Mouse (Mus musculus): ENCODE measurements around the gene Slc25a47. TPM values are rescaled to one million over a fixed set of nuclear protein-coding genes. Genes with fewer than 3 reads are reported as not detected.

Slc25a47 gene
- total RNA-seq (2021), result 1 to 10 TPM; 9.2 to 9.6 TPM
- long read RNA-seq, experiment 1, partial matches to known transcripts, result 0 of 1 reads
- long read RNA-seq, experiment 1, other reads (novel, unspliced or antisense), result 1 of 1 reads
- long read RNA-seq, experiment 2, partial matches to known transcripts, result 1 of 8 reads
- long read RNA-seq, experiment 2, other reads (novel, unspliced or antisense), result 7 of 8 reads

GRCm38 (mm10) chr12:108835840-108836409, at the start of gene Slc25a47, which contains the start of gene Slc25a29:
Gene Slc25a47 (plus strand): TSS chr12:108836046.
Gene Slc25a29 (minus strand): TSS chr12:108835883.
- H3K27ac ChIP-seq, result peak within 1 kb of the TSS; percentile 89
- peak; percentile 45 for TF ChIP-seq CTCF (conservative IDR thresholded peaks at IDR 0.05)
- H3K4me3 ChIP-seq, result peak within 1 kb of the TSS; percentile 66
- DNase-seq (ENCODE audit: low spot score in 2 of 2), result peak; percentile 97

GRCm38 (mm10) chr12:108787329-108787728, 48.5 kb upstream of the Slc25a47 start:
- H3K4me3 ChIP-seq, result no peak overlapping the region
- DNase-seq (ENCODE audit: low spot score in 2 of 2), result no peak
- no peak overlapping the region for H3K27ac ChIP-seq
- TF ChIP-seq CTCF (conservative IDR thresholded peaks at IDR 0.05), result no peak

DNA sequence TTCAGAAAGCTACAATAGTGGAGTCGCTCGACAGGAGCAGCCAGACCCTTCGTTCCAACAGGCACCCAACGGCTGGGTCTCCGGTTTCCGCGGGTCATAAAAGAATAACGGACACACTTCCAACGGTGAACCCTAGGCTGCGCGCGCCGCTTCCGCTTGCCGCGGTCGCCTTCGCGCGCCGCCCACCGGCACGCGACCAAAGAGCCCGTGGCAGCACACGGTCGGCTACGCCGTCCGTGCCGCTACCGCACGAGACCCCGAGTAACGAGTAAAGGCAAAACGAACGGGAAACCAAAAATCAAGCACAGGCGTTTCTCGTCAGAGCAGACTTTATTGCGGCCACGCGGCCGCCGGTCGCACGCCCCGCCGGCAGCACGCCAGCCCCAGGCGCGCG, 43.7 kb upstream of the Slc25a47 start:
- DNase-seq (ENCODE audit: low spot score in 2 of 2), result peak; percentile 75 to 82

GRCm38 (mm10) chr12:108792546-108793452, 43.0 kb upstream of the Slc25a47 start, which contains the start of gene Yy1:
Gene Yy1 (plus strand): TSS chr12:108792973.
- TF ChIP-seq CTCF (conservative IDR thresholded peaks at IDR 0.05), result no peak
- peak within 1 kb of the TSS; percentile 97 for H3K27ac ChIP-seq
- peak; percentile 97 to 98 for DNase-seq (ENCODE audit: low spot score in 2 of 2)

More for the DNA sequence above, 43.7 kb upstream of the Slc25a47 start:
- peak overlapping the region; percentile 97 for H3K27ac ChIP-seq
- peak; percentile 41 for TF ChIP-seq CTCF (conservative IDR thresholded peaks at IDR 0.05)
- peak overlapping the region; percentile 93 for H3K4me3 ChIP-seq

GRCm38 (mm10) chr12:108793453-108793941, 42.3 kb upstream of the Slc25a47 start:
- TF ChIP-seq CTCF (conservative IDR thresholded peaks at IDR 0.05), result no peak
- Histone ChIP-seq H3K4me3 (peak overlapping the region; percentile 60), H3K27ac (peak overlapping the region; percentile 97)
- DNase-seq (ENCODE audit: low spot score in 2 of 2), result peak in 1 of 2 experiments; percentile 25

More at GRCm38 (mm10) chr12:108792546-108793452, 43.0 kb upstream of the Slc25a47 start, which contains the start of gene Yy1:
- peak within 1 kb of the TSS; percentile 93 for H3K4me3 ChIP-seq

GRCm38 (mm10) chr12:108794078-108794711, 41.7 kb upstream of the Slc25a47 start:
- peak; percentile 67 to 78 for DNase-seq (ENCODE audit: low spot score in 2 of 2)
- peak overlapping the region; percentile 60 for H3K4me3 ChIP-seq
- H3K27ac ChIP-seq, result peak overlapping the region; percentile 97
- TF ChIP-seq CTCF (conservative IDR thresholded peaks at IDR 0.05), result no peak

DNA sequence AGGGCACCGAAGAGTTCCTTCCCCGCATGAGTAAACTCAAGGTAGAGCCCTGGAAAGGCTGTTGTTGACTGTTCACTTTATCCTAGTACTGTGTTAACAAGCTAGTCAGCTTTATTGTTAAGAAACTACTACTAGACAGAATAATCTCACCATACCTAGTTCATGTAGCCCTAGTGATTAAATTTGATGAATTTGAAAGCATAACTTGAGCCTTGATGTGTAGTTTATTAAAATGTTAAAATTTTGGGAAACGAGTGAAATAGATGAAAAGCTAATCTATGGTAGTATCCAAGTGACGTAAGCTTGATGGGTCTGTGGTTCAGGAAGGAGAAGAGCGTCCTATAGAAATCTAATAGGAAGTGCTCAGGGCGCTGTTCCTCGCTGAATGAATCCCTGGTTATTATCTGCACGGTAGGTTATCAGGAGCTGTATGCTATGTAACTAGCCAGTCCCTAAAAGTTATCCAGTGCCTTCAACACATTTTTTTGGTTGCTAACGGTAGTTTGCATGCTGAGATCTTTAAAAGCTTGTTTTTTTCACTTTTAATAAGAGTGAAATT, 40.8 kb upstream of the Slc25a47 start:
- no peak for DNase-seq (ENCODE audit: low spot score in 2 of 2)
- H3K4me3 ChIP-seq, result peak overlapping the region; percentile 60
- no peak for TF ChIP-seq CTCF (conservative IDR thresholded peaks at IDR 0.05)
- H3K27ac ChIP-seq, result peak overlapping the region; percentile 97

- H3K27ac ChIP-seq, result no peak overlapping the region
- TF ChIP-seq CTCF (conservative IDR thresholded peaks at IDR 0.05), result no peak
Observed at GRCm38 (mm10) chr12:108801613-108802012, 34.2 kb upstream of the Slc25a47 start.

DNA sequence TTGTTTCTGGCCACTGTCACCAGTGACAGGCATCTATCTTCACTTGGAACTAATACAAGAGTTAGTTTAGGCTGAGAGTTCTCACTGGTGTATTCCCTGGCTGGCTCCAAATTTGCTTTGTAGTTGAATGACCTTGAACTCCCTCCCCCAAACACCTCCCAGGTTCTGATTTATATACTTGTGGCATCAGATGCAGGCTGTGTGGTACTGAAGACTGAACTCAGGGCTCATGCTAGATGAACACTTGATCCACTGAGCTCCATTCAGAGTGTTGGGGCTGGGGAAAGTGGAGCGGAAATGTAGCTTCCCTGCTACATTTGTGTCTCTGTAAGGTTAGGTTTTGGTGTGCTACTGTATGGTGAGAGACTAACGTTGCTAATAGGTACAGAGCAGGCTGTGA, 31.5 kb upstream of the Slc25a47 start:
- H3K27ac ChIP-seq, result no peak overlapping the region
- H3K4me3 ChIP-seq, result no peak overlapping the region
- DNase-seq (ENCODE audit: low spot score in 2 of 2), result no peak
- no peak for TF ChIP-seq CTCF (conservative IDR thresholded peaks at IDR 0.05)

More at GRCm38 (mm10) chr12:108801613-108802012, 34.2 kb upstream of the Slc25a47 start:
- no peak overlapping the region for H3K4me3 ChIP-seq
- no peak for DNase-seq (ENCODE audit: low spot score in 2 of 2)

- Histone ChIP-seq H3K27ac (peak overlapping the region; percentile 40; the same call in 1 of the 2 replicates), H3K4me3 (no peak overlapping the region)
- no peak for TF ChIP-seq CTCF (conservative IDR thresholded peaks at IDR 0.05)
- DNase-seq (ENCODE audit: low spot score in 2 of 2), result no peak
Observed at GRCm38 (mm10) chr12:108808465-108808864, 27.4 kb upstream of the Slc25a47 start.

- DNase-seq (ENCODE audit: low spot score in 2 of 2), result no peak
- Histone ChIP-seq H3K4me3 (no peak overlapping the region), H3K27ac (no peak overlapping the region)
- TF ChIP-seq CTCF (conservative IDR thresholded peaks at IDR 0.05), result no peak
Observed at GRCm38 (mm10) chr12:108809771-108810170, 26.1 kb upstream of the Slc25a47 start.

- no peak overlapping the region for H3K4me3 ChIP-seq
- TF ChIP-seq CTCF (conservative IDR thresholded peaks at IDR 0.05), result no peak
- H3K27ac ChIP-seq, result no peak overlapping the region
- no peak for DNase-seq (ENCODE audit: low spot score in 2 of 2)
Observed at GRCm38 (mm10) chr12:108810309-108810708, 25.5 kb upstream of the Slc25a47 start.
